Mouse (Mus musculus): ENCODE data around the gene Nisch.

The Nisch gene

GRCm38 (mm10) chr14:31215157-31216002 is 1.4 kb downstream of the Nisch start:
- DNase-seq = peak; percentile 86

- no peak for DNase-seq
Measured at GRCm38 (mm10) chr14:31214684-31215083, 2.1 kb downstream of the Nisch start.

GRCm38 (mm10) chr14:31213868-31214267 is 2.9 kb downstream of the Nisch start:
- no peak for DNase-seq

GRCm38 (mm10) chr14:31212499-31212898 is 4.2 kb downstream of the Nisch start:
- DNase-seq = no peak

- no peak for DNase-seq
Measured at GRCm38 (mm10) chr14:31211854-31212253, 4.9 kb downstream of the Nisch start.

GRCm38 (mm10) chr14:31209133-31209557 is 7.6 kb downstream of the Nisch start:
- DNase-seq = no peak

- no peak for DNase-seq
Measured at GRCm38 (mm10) chr14:31208084-31208483, 8.7 kb downstream of the Nisch start, which contains the start of gene Tnnc1. Tnnc1 (plus strand) TSS chr14:31208312.

GRCm38 (mm10) chr14:31207070-31207830 is 9.5 kb downstream of the Nisch start:
- DNase-seq = no peak

GRCm38 (mm10) chr14:31206472-31206981 is 10.2 kb downstream of the Nisch start:
- peak; percentile 96 for DNase-seq

- peak; percentile 64 for DNase-seq
Measured at GRCm38 (mm10) chr14:31205562-31206467, 10.9 kb downstream of the Nisch start.

- peak; percentile 46 for DNase-seq
Measured at GRCm38 (mm10) chr14:31205244-31205561, 11.5 kb downstream of the Nisch start.

GRCm38 (mm10) chr14:31204844-31205243 is 11.9 kb downstream of the Nisch start:
- no peak for DNase-seq

- no peak for DNase-seq
Measured at GRCm38 (mm10) chr14:31200038-31200437, 16.7 kb downstream of the Nisch start.

- no peak for DNase-seq
Measured at GRCm38 (mm10) chr14:31199599-31199998, 17.1 kb downstream of the Nisch start.

- no peak for DNase-seq
Measured at GRCm38 (mm10) chr14:31197547-31198516, 18.9 kb downstream of the Nisch start.

- DNase-seq = peak; percentile 59
Measured at GRCm38 (mm10) chr14:31195968-31196367, 20.8 kb downstream of the Nisch start.

- no peak for DNase-seq
Measured at GRCm38 (mm10) chr14:31195521-31195920, 21.2 kb downstream of the Nisch start.

- no peak for DNase-seq
Measured at GRCm38 (mm10) chr14:31194891-31195513, 21.7 kb downstream of the Nisch start.

GRCm38 (mm10) chr14:31194441-31194840 is 22.3 kb downstream of the Nisch start:
- no peak for DNase-seq

GRCm38 (mm10) chr14:31193791-31194190 is 23.0 kb downstream of the Nisch start:
- DNase-seq = peak; percentile 17

- DNase-seq = no peak
Measured at GRCm38 (mm10) chr14:31191936-31192335, 24.8 kb downstream of the Nisch start.

Measured in retina, postnatal 1 day (tissue).